Mouse (Mus musculus): Measurements from ENCODE around the gene Dppa2.

- TF ChIP-seq POLR2A (IDR thresholded peaks at IDR 0.05; ENCODE audit: extremely low read depth, insufficient read depth, low read length) (no peak), CTCF (IDR thresholded peaks at IDR 0.05; ENCODE audit: extremely low read depth, insufficient read depth, low read length) (no peak)
Observed at GRCm38 (mm10) chr16:48326903-48327302, 23.2 kb downstream of the Dppa2 start.

Measured in cortical plate, adult 2 months (tissue).